Mouse (Mus musculus) right cerebral cortex, postnatal 36 days (tissue): Measurements from ENCODE around the gene Zfp37.
"Not testable (repeated sequence)": the region's sequence is repeated elsewhere in the genome, so short reads cannot be mapped to it uniquely, and the experiment has no call there.

Experiments used
- DNase-seq, 2 experiments: peaks; one replicate each; pipeline ENCODE4 v3.0.0; 2022; ENCODE audit warnings: low spot score in 2 of 2, mixed read lengths in 1 of 2

The Zfp37 gene

GRCm38 (mm10) chr4:62208696-62209380, 22.0 kb downstream of the Zfp37 start:
- DNase-seq = no peak

- DNase-seq = peak; percentile 88 to 89
These were observed 22.8 kb downstream of the Zfp37 start for GRCm38 (mm10) chr4:62207851-62208695.

- DNase-seq = no peak
These were observed 30.8 kb downstream of the Zfp37 start for GRCm38 (mm10) chr4:62199923-62200529.

GRCm38 (mm10) chr4:62188778-62189177, 42.1 kb downstream of the Zfp37 start:
- DNase-seq = no peak

GRCm38 (mm10) chr4:62177282-62177681, 53.6 kb downstream of the Zfp37 start:
- DNase-seq = peak in 1 of 2 experiments; percentile 9

- DNase-seq = no peak
These were observed 56.4 kb downstream of the Zfp37 start for GRCm38 (mm10) chr4:62174471-62174870.

GRCm38 (mm10) chr4:62167636-62168035, 63.2 kb downstream of the Zfp37 start:
- DNase-seq = not testable (repeated sequence)

- no peak for DNase-seq
These were observed 72.4 kb downstream of the Zfp37 start for GRCm38 (mm10) chr4:62158401-62158800.

- DNase-seq = no peak
These were observed 80.0 kb downstream of the Zfp37 start, which contains the start of gene Mup21 for GRCm38 (mm10) chr4:62150811-62151210. Mup21 (minus strand) TSS chr4:62150863.
